Mouse (Mus musculus) C2C12 (cell line): ENCODE data around the gene Limch1.

Experiments
- CEBPB ChIP-seq: IDR thresholded peaks from one replicate; pipeline ENCODE4 v1.6.1; 2011; ENCODE audit warnings: low read depth, mild to moderate bottlenecking, control low read depth, moderate library complexity
- CTCF ChIP-seq: IDR thresholded peaks from one replicate; pipeline ENCODE4 v1.5.1; 2011; ENCODE audit not compliant: control insufficient read depth, insufficient read depth, insufficient read length
- FOSL1 ChIP-seq: IDR thresholded peaks from one replicate; pipeline ENCODE4 v1.8.0; 2011; ENCODE audit warnings: mild to moderate bottlenecking, low read length; ENCODE audit not compliant: poor library complexity, insufficient read depth, severe bottlenecking
- MAX ChIP-seq: IDR thresholded peaks from one replicate; pipeline ENCODE4 v1.6.1; 2011; ENCODE audit warnings: mild to moderate bottlenecking, control low read depth
- MYOG ChIP-seq: IDR thresholded peaks from one replicate; pipeline ENCODE4 v1.6.1; 2011; ENCODE audit not compliant: control insufficient read depth, insufficient read length; ENCODE audit errors: extremely low read depth
- USF1 ChIP-seq: IDR thresholded peaks from one replicate; pipeline ENCODE4 v1.6.1; 2011; ENCODE audit warnings: low read depth, mild to moderate bottlenecking, control low read depth, moderate library complexity

- TF ChIP-seq CTCF = no peak
- no peak for TF ChIP-seq USF1
- TF ChIP-seq FOSL1 = no peak
- no peak for TF ChIP-seq MAX
- TF ChIP-seq CEBPB = no peak
- no peak for TF ChIP-seq MYOG
Observed at GRCm38 (mm10) chr5:67083117-67083516, 337.5 kb downstream of the Limch1 start.
